Mouse (Mus musculus) heart, embryonic 16.5 days (tissue): ENCODE results near the gene Chrne. TPM values are rescaled to one million over a fixed set of nuclear protein-coding genes. Genes with fewer than 3 reads are reported as not detected.

Experiments
- ATAC-seq: fragments of 200-750 bp; cut with Nextera tagmentation; replicated peaks from 2 replicates; pipeline ENCODE4 v1.8.0; 2017; ENCODE audit warnings: moderate number of reproducible peaks; ENCODE audit not compliant: insufficient read depth, low FRiP score; ENCODE audit errors: extremely low read depth
- H3K27ac ChIP-seq: fragments of 300-500 bp; sonication (generic); 2 replicates; pipeline ENCODE4 v1.5.1; 2014; ENCODE audit warnings: mild to moderate bottlenecking, low read length, control low read depth, moderate library complexity
- H3K27me3 ChIP-seq: fragments of 300-500 bp; sonication (generic); 2 replicates; pipeline ENCODE4 v1.6.1; 2014; ENCODE audit warnings: low read length, mixed read lengths; ENCODE audit not compliant: control insufficient read depth, insufficient read depth
- H3K36me3 ChIP-seq: fragments of 300-500 bp; sonication (generic); 2 replicates; pipeline ENCODE4 v1.6.1; 2014; ENCODE audit not compliant: control insufficient read depth, insufficient read depth
- H3K4me1 ChIP-seq: fragments of 300-500 bp; sonication (generic); 2 replicates; pipeline ENCODE4 v1.6.1; 2014; ENCODE audit warnings: low read length, mixed read lengths; ENCODE audit not compliant: control insufficient read depth, insufficient read depth
- H3K4me2 ChIP-seq: fragments of 300-500 bp; sonication (generic); 2 replicates; pipeline ENCODE4 v1.6.1; 2014; ENCODE audit warnings: low read depth, mild to moderate bottlenecking, control low read depth, low read length
- H3K4me3 ChIP-seq: fragments of 300-500 bp; sonication (generic); 2 replicates; pipeline ENCODE4 v1.5.1; 2014; ENCODE audit warnings: mild to moderate bottlenecking, control low read depth, low read length
- H3K9ac ChIP-seq: fragments of 300-500 bp; sonication (generic); 2 replicates; pipeline ENCODE4 v1.6.1; 2014; ENCODE audit warnings: low read length, control low read depth
- H3K9me3 ChIP-seq: fragments of 300-500 bp; sonication (generic); replicated peaks from 2 replicates; pipeline ENCODE4 v1.6.1; 2016; ENCODE audit warnings: low read length; ENCODE audit not compliant: control insufficient read depth
- WGBS: fragments of 180-500 bp; shearing (Covaris S2); extraction: QIAGEN DNeasy Blood & Tissue Kit; methylation state at CpG from one replicate; pipeline ENCODE4 v1.1.7; 2014; 5-methylcytosine and 5-hydroxymethylcytosine counted together
- polyA plus RNA-seq: library from polyadenylated mRNA; unstranded; fragments of >200 nt; fragmentation: Nextera tagmentation; extraction: Ambion mirVana; gene quantifications from 2 replicates; pipeline ENCODE4 v1.2.1, GENCODE M21; 2015

The Chrne gene
- polyA plus RNA-seq, 1 experiment from 2014 or later, result not detected

DNA sequence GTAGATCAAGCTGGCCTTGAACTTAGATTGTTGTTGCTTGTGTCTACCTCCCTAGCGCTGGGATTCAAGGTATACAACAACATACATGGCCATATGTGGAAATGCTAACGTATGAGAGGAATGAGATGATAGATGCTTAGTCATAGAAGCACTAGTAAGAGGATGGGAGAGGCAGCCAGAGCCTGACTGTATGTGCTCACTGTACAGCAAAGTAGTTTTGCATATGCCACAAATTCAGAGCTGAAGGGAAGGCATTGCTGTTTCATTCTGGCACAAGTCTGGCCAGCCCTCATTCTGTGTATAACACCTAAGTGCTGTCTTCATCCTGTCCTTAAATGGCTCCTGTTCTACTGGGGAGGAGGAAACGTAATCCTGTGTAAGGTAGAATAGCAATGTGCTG, 32.8 kb downstream of the Chrne start:
- no peak overlapping the region for H3K4me2 ChIP-seq
- no peaks in the 10 kb centered on the region for H3K27me3 ChIP-seq
- peaks cover 30% of the 10 kb centered on the region for H3K4me1 ChIP-seq
- H3K9me3 ChIP-seq, result no peaks in the 10 kb centered on the region
- ATAC-seq, result no peak
- no peak overlapping the region for H3K27ac ChIP-seq
- WGBS, result 73% methylated on average over 3 of the region's 3 CpGs
- no peak overlapping the region for H3K4me3 ChIP-seq
- no peak overlapping the region for H3K9ac ChIP-seq
- no peaks in the 10 kb centered on the region for H3K36me3 ChIP-seq

DNA sequence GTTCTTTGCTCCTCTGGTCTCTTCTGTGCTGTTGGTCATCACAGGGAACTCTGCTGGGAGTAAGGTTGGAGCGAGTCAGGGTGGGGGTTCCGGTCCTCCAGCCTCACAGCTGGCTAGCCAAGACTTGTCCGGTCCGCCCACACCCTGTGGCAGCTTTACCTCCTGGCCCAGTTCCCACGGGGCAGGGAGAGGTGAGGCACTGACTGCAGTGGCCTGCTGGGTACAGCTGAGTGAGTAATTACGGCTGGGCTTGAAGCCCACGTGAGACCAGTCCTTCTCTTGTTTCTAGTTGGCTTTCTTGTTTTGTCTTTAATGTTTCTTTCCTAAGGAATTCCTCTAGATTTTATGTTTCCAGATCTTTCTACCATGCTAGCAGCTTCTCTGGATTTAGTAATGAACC, 33.6 kb downstream of the Chrne start:
- H3K9ac ChIP-seq, result peak overlapping the region; percentile 40; the same call in 1 of the 2 replicates
- H3K36me3 ChIP-seq, result no peaks in the 10 kb centered on the region
- no peak overlapping the region for H3K4me2 ChIP-seq
- WGBS, result 45% methylated on average over 7 of the region's 7 CpGs
- H3K9me3 ChIP-seq, result no peaks in the 10 kb centered on the region
- H3K4me3 ChIP-seq, result no peak overlapping the region
- H3K27me3 ChIP-seq, result no peaks in the 10 kb centered on the region
- peak; percentile 81 for ATAC-seq
- peaks cover 34% of the 10 kb centered on the region for H3K4me1 ChIP-seq
- peak overlapping the region; percentile 66 for H3K27ac ChIP-seq

- no peak for ATAC-seq
- peak overlapping the region; percentile 33 for H3K27ac ChIP-seq
- WGBS, result 81% methylated on average over 7 of the region's 7 CpGs
Observed at GRCm38 (mm10) chr11:70583775-70584174, 35.2 kb downstream of the Chrne start.

DNA sequence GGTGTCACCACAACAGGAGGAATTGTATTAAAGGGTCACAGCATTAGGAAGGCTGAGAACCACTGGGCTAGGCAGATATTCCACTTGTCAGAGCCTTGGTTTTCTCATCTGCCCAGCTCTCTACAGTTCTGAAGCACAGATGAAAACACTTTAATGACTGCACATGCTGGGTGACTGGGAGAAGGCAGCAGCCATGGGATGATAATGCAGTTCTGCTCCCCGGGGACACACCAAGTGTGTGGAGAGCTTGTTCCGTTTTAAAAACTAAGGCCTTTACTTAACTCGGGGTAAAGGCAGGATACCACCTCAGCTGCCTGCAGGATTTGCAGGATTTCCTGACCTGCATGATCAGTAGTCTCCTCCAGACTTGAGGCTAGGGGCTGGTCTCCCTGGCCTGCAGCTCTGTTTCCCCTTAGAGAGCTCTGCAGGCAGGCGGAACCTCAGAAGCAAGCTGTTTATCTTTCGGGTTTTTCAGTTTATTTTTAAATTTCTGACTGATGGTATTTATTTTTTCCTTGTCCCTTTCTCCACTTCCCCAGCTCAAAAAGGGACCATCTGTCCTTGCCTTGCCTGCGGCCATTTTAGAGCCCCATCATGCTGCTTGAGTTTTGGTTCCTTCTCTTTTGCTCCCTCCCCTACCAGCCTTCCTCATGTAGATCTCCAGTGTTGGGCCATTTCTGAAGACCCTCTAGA, 35.8 kb downstream of the Chrne start:
- Histone ChIP-seq H3K9me3 (no peaks in the 10 kb centered on the region), H3K4me1 (peaks cover 43% of the 10 kb centered on the region), H3K27ac (peak overlapping the region; percentile 33), H3K4me2 (no peak overlapping the region), H3K36me3 (no peaks in the 10 kb centered on the region), H3K4me3 (no peak overlapping the region), H3K9ac (no peak overlapping the region), H3K27me3 (no peaks in the 10 kb centered on the region)
- ATAC-seq, result no peak
- 51% methylated on average over 6 of the region's 6 CpGs for WGBS

More at GRCm38 (mm10) chr11:70583775-70584174, 35.2 kb downstream of the Chrne start:
- Histone ChIP-seq H3K4me3 (no peak overlapping the region), H3K4me1 (peaks cover 41% of the 10 kb centered on the region), H3K9ac (no peak overlapping the region), H3K27me3 (no peaks in the 10 kb centered on the region), H3K4me2 (no peak overlapping the region), H3K36me3 (no peaks in the 10 kb centered on the region), H3K9me3 (no peaks in the 10 kb centered on the region)

- Histone ChIP-seq H3K9ac (no peak overlapping the region), H3K9me3 (no peaks in the 10 kb centered on the region), H3K4me1 (peaks cover 44% of the 10 kb centered on the region), H3K4me2 (no peak overlapping the region), H3K4me3 (no peak overlapping the region), H3K36me3 (no peaks in the 10 kb centered on the region), H3K27ac (no peak overlapping the region), H3K27me3 (no peaks in the 10 kb centered on the region)
- WGBS, result 56% methylated on average over 3 of the region's 3 CpGs
- no peak for ATAC-seq
Observed at GRCm38 (mm10) chr11:70582196-70582595, 36.8 kb downstream of the Chrne start.

DNA sequence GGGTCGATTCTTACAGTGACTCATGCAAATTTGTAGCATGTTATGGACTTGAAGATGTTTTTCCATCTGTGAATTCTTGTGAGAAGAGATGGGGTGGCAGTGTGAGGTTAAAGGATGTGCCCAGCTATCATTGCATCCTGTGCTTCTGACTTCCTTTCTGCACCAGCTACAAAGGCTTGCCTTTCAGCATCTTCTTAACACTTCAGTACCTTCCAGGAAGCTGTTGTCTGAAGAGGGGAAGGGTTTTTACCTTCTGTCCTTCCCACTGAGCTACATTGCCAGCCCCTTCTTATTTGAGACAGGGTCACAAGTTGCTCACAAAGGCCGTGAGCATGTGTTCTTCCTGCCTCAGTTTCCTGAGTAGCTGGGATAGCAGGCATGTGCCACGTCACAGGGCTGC, 38.1 kb downstream of the Chrne start:
- H3K27me3 ChIP-seq, result no peaks in the 10 kb centered on the region
- no peak overlapping the region for H3K9ac ChIP-seq
- peaks cover 43% of the 10 kb centered on the region for H3K4me1 ChIP-seq
- WGBS, result 73% methylated on average over 3 of the region's 3 CpGs
- H3K27ac ChIP-seq, result no peak overlapping the region
- no peaks in the 10 kb centered on the region for H3K36me3 ChIP-seq
- no peak overlapping the region for H3K4me3 ChIP-seq
- H3K9me3 ChIP-seq, result no peaks in the 10 kb centered on the region
- ATAC-seq, result no peak
- H3K4me2 ChIP-seq, result no peak overlapping the region

DNA sequence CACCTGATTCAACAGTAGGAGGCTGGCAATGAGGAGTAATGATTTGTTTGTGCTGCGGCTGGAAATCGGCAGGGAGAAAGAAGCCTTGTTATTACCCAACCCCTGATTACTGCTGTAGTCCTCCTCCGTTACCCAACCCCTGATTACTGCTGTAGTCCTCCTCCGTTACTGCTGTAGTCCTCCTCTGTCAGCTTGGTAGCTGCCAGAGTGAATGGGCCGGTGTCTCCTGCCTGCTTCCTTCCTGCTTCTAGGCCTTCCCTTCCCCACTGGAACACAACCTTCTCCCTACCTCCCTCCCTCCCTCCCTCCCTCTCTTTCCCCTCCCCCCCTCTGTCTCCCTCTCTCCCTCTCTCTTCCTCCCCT, 38.7 kb downstream of the Chrne start:
- H3K4me1 ChIP-seq, result peaks cover 37% of the 10 kb centered on the region
- H3K27me3 ChIP-seq, result no peaks in the 10 kb centered on the region
- H3K9ac ChIP-seq, result no peak overlapping the region
- H3K36me3 ChIP-seq, result no peaks in the 10 kb centered on the region
- WGBS, result 62% methylated on average over 5 of the region's 5 CpGs
- H3K27ac ChIP-seq, result no peak overlapping the region
- H3K4me3 ChIP-seq, result no peak overlapping the region
- no peaks in the 10 kb centered on the region for H3K9me3 ChIP-seq
- H3K4me2 ChIP-seq, result no peak overlapping the region
- no peak for ATAC-seq

GRCm38 (mm10) chr11:70579710-70580357, 39.2 kb downstream of the Chrne start:
- WGBS, result 76% methylated on average over 9 of the region's 9 CpGs
- no peaks in the 10 kb centered on the region for H3K27me3 ChIP-seq
- H3K9me3 ChIP-seq, result no peaks in the 10 kb centered on the region
- H3K9ac ChIP-seq, result no peak overlapping the region
- H3K36me3 ChIP-seq, result no peaks in the 10 kb centered on the region
- no peak overlapping the region for H3K4me2 ChIP-seq
- no peak overlapping the region for H3K27ac ChIP-seq
- no peak overlapping the region for H3K4me3 ChIP-seq
- peaks cover 32% of the 10 kb centered on the region for H3K4me1 ChIP-seq
- ATAC-seq, result no peak

- Histone ChIP-seq H3K36me3 (no peaks in the 10 kb centered on the region), H3K9ac (no peak overlapping the region), H3K27me3 (no peaks in the 10 kb centered on the region), H3K27ac (no peak overlapping the region), H3K4me3 (no peak overlapping the region), H3K9me3 (no peaks in the 10 kb centered on the region), H3K4me2 (no peak overlapping the region), H3K4me1 (peaks cover 29% of the 10 kb centered on the region)
- no peak for ATAC-seq
- 87% methylated on average over 6 of the region's 6 CpGs for WGBS
Observed at GRCm38 (mm10) chr11:70578962-70579361, 40.1 kb downstream of the Chrne start.
